Mouse (Mus musculus): ENCODE measurements at regions not wholly inside any gene's neighbourhood (a gene's known extent, or its start where the extent isn't known, plus 50 kb on each side); places are given as distances from the start of the nearest gene placed in this dataset.

GRCm38 (mm10) chr1:137074787-137075186, 114.5 kb upstream of the Nr5a2 start:
- H3K4me1 ChIP-seq (ENCODE audit: insufficient read depth, low read length): no peaks in the 10 kb centered on the region
- H3K27me3 ChIP-seq (ENCODE audit: insufficient read depth, low read length): no peaks in the 10 kb centered on the region
- no peaks in the 10 kb centered on the region for H3K36me3 ChIP-seq (ENCODE audit: insufficient read depth, low read length)
- H3K4me2 ChIP-seq (replicated peaks; ENCODE audit: low read depth, low read length): no peak overlapping the region
- H3K9ac ChIP-seq (replicated peaks; ENCODE audit: low read length): no peak overlapping the region
- H3K27ac ChIP-seq (ENCODE audit: low read length): no peak overlapping the region
- 22% methylated on average over 9 of the region's 9 CpGs for WGBS
- peak; percentile 70; the same call in 1 of the 2 replicates for ATAC-seq (ENCODE audit: low FRiP score, low TSS enrichment)
- H3K4me3 ChIP-seq (ENCODE audit: low read length): no peak overlapping the region
- H3K9me3 ChIP-seq (ENCODE audit: low read length): no peaks in the 10 kb centered on the region

- Histone ChIP-seq H3K27me3 (ENCODE audit: insufficient read depth, low read length) (no peaks in the 10 kb centered on the region), H3K27ac (ENCODE audit: low read length) (peak overlapping the region; percentile 58; the same call in 1 of the 2 replicates), H3K4me2 (replicated peaks; ENCODE audit: low read depth, low read length) (no peak overlapping the region), H3K9me3 (ENCODE audit: low read length) (no peaks in the 10 kb centered on the region), H3K36me3 (ENCODE audit: insufficient read depth, low read length) (no peaks in the 10 kb centered on the region), H3K9ac (replicated peaks; ENCODE audit: low read length) (no peak overlapping the region), H3K4me3 (ENCODE audit: low read length) (no peak overlapping the region), H3K4me1 (ENCODE audit: insufficient read depth, low read length) (no peaks in the 10 kb centered on the region)
- ATAC-seq (ENCODE audit: low FRiP score, low TSS enrichment): peak; percentile 61; the same call in 1 of the 2 replicates
- WGBS: 43% methylated on average over 8 of the region's 8 CpGs
These were observed 113.8 kb upstream of the Nr5a2 start for GRCm38 (mm10) chr1:137073857-137074572.

- WGBS: 82% methylated on average over 4 of the region's 4 CpGs
- H3K27me3 ChIP-seq (ENCODE audit: insufficient read depth, low read length): no peaks in the 10 kb centered on the region
- ATAC-seq (ENCODE audit: low FRiP score, low TSS enrichment): no peak
These were observed 100.7 kb upstream of the Nr5a2 start for GRCm38 (mm10) chr1:137060914-137061313.

GRCm38 (mm10) chr1:137053134-137053533, 92.9 kb upstream of the Nr5a2 start:
- Histone ChIP-seq H3K27ac (ENCODE audit: low read length) (no peak overlapping the region), H3K36me3 (ENCODE audit: insufficient read depth, low read length) (no peaks in the 10 kb centered on the region), H3K4me2 (replicated peaks; ENCODE audit: low read depth, low read length) (no peak overlapping the region), H3K9ac (replicated peaks; ENCODE audit: low read length) (no peak overlapping the region), H3K4me3 (ENCODE audit: low read length) (no peak overlapping the region), H3K4me1 (ENCODE audit: insufficient read depth, low read length) (no peaks in the 10 kb centered on the region), H3K27me3 (ENCODE audit: insufficient read depth, low read length) (no peaks in the 10 kb centered on the region), H3K9me3 (ENCODE audit: low read length) (no peaks in the 10 kb centered on the region)
- no peak for ATAC-seq (ENCODE audit: low FRiP score, low TSS enrichment)

More at GRCm38 (mm10) chr1:137060914-137061313, 100.7 kb upstream of the Nr5a2 start:
- no peaks in the 10 kb centered on the region for H3K9me3 ChIP-seq (ENCODE audit: low read length)
- no peaks in the 10 kb centered on the region for H3K36me3 ChIP-seq (ENCODE audit: insufficient read depth, low read length)
- H3K4me3 ChIP-seq (ENCODE audit: low read length): no peak overlapping the region
- no peak overlapping the region for H3K27ac ChIP-seq (ENCODE audit: low read length)
- H3K4me1 ChIP-seq (ENCODE audit: insufficient read depth, low read length): no peaks in the 10 kb centered on the region
- H3K9ac ChIP-seq (replicated peaks; ENCODE audit: low read length): no peak overlapping the region
- no peak overlapping the region for H3K4me2 ChIP-seq (replicated peaks; ENCODE audit: low read depth, low read length)

- Histone ChIP-seq H3K27me3 (ENCODE audit: insufficient read depth, low read length) (no peaks in the 10 kb centered on the region), H3K9ac (replicated peaks; ENCODE audit: low read length) (no peak overlapping the region), H3K27ac (ENCODE audit: low read length) (no peak overlapping the region), H3K4me1 (ENCODE audit: insufficient read depth, low read length) (no peaks in the 10 kb centered on the region), H3K36me3 (ENCODE audit: insufficient read depth, low read length) (no peaks in the 10 kb centered on the region), H3K4me3 (ENCODE audit: low read length) (no peak overlapping the region), H3K9me3 (ENCODE audit: low read length) (no peaks in the 10 kb centered on the region), H3K4me2 (replicated peaks; ENCODE audit: low read depth, low read length) (no peak overlapping the region)
- no peak for ATAC-seq (ENCODE audit: low FRiP score, low TSS enrichment)
- whole genome bisulfite sequencing: 95% methylated on average over 13 of the region's 13 CpGs
These were observed 91.3 kb upstream of the Nr5a2 start for GRCm38 (mm10) chr1:137051515-137051914.

GRCm38 (mm10) chr1:137044076-137044475, 83.8 kb upstream of the Nr5a2 start:
- ATAC-seq (ENCODE audit: low FRiP score, low TSS enrichment): no peak
- H3K4me3 ChIP-seq (ENCODE audit: low read length): no peak overlapping the region
- H3K4me2 ChIP-seq (replicated peaks; ENCODE audit: low read depth, low read length): no peak overlapping the region
- no peak overlapping the region for H3K9ac ChIP-seq (replicated peaks; ENCODE audit: low read length)
- H3K4me1 ChIP-seq (ENCODE audit: insufficient read depth, low read length): no peaks in the 10 kb centered on the region
- WGBS: 81% methylated on average over 6 of the region's 6 CpGs
- H3K9me3 ChIP-seq (ENCODE audit: low read length): no peaks in the 10 kb centered on the region
- no peaks in the 10 kb centered on the region for H3K27me3 ChIP-seq (ENCODE audit: insufficient read depth, low read length)
- H3K36me3 ChIP-seq (ENCODE audit: insufficient read depth, low read length): no peaks in the 10 kb centered on the region
- no peak overlapping the region for H3K27ac ChIP-seq (ENCODE audit: low read length)

GRCm38 (mm10) chr1:137042414-137043010, 82.3 kb upstream of the Nr5a2 start:
- WGBS: 69% methylated on average over 17 of the region's 17 CpGs
- Histone ChIP-seq H3K4me2 (replicated peaks; ENCODE audit: low read depth, low read length) (no peak overlapping the region), H3K9me3 (ENCODE audit: low read length) (no peaks in the 10 kb centered on the region), H3K9ac (replicated peaks; ENCODE audit: low read length) (no peak overlapping the region), H3K4me3 (ENCODE audit: low read length) (no peak overlapping the region), H3K27ac (ENCODE audit: low read length) (no peak overlapping the region), H3K4me1 (ENCODE audit: insufficient read depth, low read length) (no peaks in the 10 kb centered on the region), H3K27me3 (ENCODE audit: insufficient read depth, low read length) (no peaks in the 10 kb centered on the region), H3K36me3 (ENCODE audit: insufficient read depth, low read length) (no peaks in the 10 kb centered on the region)
- no peak for ATAC-seq (ENCODE audit: low FRiP score, low TSS enrichment)

GRCm38 (mm10) chr1:137040898-137041297, 80.7 kb upstream of the Nr5a2 start:
- Histone ChIP-seq H3K27ac (ENCODE audit: low read length) (no peak overlapping the region), H3K27me3 (ENCODE audit: insufficient read depth, low read length) (no peaks in the 10 kb centered on the region), H3K4me3 (ENCODE audit: low read length) (no peak overlapping the region), H3K4me1 (ENCODE audit: insufficient read depth, low read length) (no peaks in the 10 kb centered on the region), H3K36me3 (ENCODE audit: insufficient read depth, low read length) (no peaks in the 10 kb centered on the region), H3K9me3 (ENCODE audit: low read length) (no peaks in the 10 kb centered on the region), H3K9ac (replicated peaks; ENCODE audit: low read length) (no peak overlapping the region), H3K4me2 (replicated peaks; ENCODE audit: low read depth, low read length) (no peak overlapping the region)
- 64% methylated on average over 8 of the region's 8 CpGs for WGBS
- no peak for ATAC-seq (ENCODE audit: low FRiP score, low TSS enrichment)

- Histone ChIP-seq H3K36me3 (ENCODE audit: insufficient read depth, low read length) (no peaks in the 10 kb centered on the region), H3K4me1 (ENCODE audit: insufficient read depth, low read length) (no peaks in the 10 kb centered on the region), H3K4me3 (ENCODE audit: low read length) (no peak overlapping the region), H3K4me2 (replicated peaks; ENCODE audit: low read depth, low read length) (no peak overlapping the region), H3K9me3 (ENCODE audit: low read length) (no peaks in the 10 kb centered on the region), H3K27ac (ENCODE audit: low read length) (no peak overlapping the region), H3K27me3 (ENCODE audit: insufficient read depth, low read length) (no peaks in the 10 kb centered on the region), H3K9ac (replicated peaks; ENCODE audit: low read length) (no peak overlapping the region)
- WGBS: 91% methylated on average over 6 of the region's 6 CpGs
- no peak for ATAC-seq (ENCODE audit: low FRiP score, low TSS enrichment)
These were observed 74.3 kb upstream of the Nr5a2 start for GRCm38 (mm10) chr1:137034586-137034985.

GRCm38 (mm10) chr1:137033679-137034078, 73.4 kb upstream of the Nr5a2 start:
- 49% methylated on average over 5 of the region's 5 CpGs for WGBS
- no peak overlapping the region for H3K27ac ChIP-seq (ENCODE audit: low read length)
- H3K9ac ChIP-seq (replicated peaks; ENCODE audit: low read length): no peak overlapping the region
- H3K27me3 ChIP-seq (ENCODE audit: insufficient read depth, low read length): no peaks in the 10 kb centered on the region
- no peaks in the 10 kb centered on the region for H3K4me1 ChIP-seq (ENCODE audit: insufficient read depth, low read length)
- H3K4me3 ChIP-seq (ENCODE audit: low read length): no peak overlapping the region
- H3K9me3 ChIP-seq (ENCODE audit: low read length): no peaks in the 10 kb centered on the region
- H3K36me3 ChIP-seq (ENCODE audit: insufficient read depth, low read length): no peaks in the 10 kb centered on the region
- ATAC-seq (ENCODE audit: low FRiP score, low TSS enrichment): no peak
- H3K4me2 ChIP-seq (replicated peaks; ENCODE audit: low read depth, low read length): no peak overlapping the region
